Mouse (Mus musculus): Measurements from ENCODE around the gene Jagn1.

- no peak for TF ChIP-seq EP300 (IDR thresholded peaks at IDR 0.05; ENCODE audit: low read depth in 1 of 2, low read length in 2 of 2)
- TF ChIP-seq CTCF (IDR thresholded peaks at IDR 0.05 in 2 of 3, conservative IDR thresholded peaks at IDR 0.05 in 1 of 3; ENCODE audit: control insufficient read depth in 1 of 3, insufficient read depth in 1 of 3, low read depth in 2 of 3, low read length in 3 of 3, poor library complexity in 1 of 3, severe bottlenecking in 1 of 3): no peak
- TF ChIP-seq POLR2A (IDR thresholded peaks at IDR 0.05; ENCODE audit: control insufficient read depth in 1 of 2, insufficient read depth in 1 of 2, low read depth in 1 of 2, low read length in 2 of 2, poor library complexity in 1 of 2): no peak
- no peak for TF ChIP-seq GABPA (IDR thresholded peaks at IDR 0.05; ENCODE audit: low read depth, low read length)
Measured at GRCm38 (mm10) chr6:113458635-113459034, 16.3 kb downstream of the Jagn1 start.

Data from MEL (cell line).